Mouse (Mus musculus): Measurements from ENCODE around the gene Slc22a2. TPM values are rescaled to one million over a fixed set of nuclear protein-coding genes. Genes with fewer than 3 reads are reported as not detected.
"Not testable (repeated sequence)": the region's sequence is repeated elsewhere in the genome, so short reads cannot be mapped to it uniquely, and the experiment has no call there.

Slc22a2 gene
- not detected in 2 replicates for polyA plus RNA-seq (2012; ENCODE audit: insufficient read depth, insufficient read length, missing spikeins)

DNA sequence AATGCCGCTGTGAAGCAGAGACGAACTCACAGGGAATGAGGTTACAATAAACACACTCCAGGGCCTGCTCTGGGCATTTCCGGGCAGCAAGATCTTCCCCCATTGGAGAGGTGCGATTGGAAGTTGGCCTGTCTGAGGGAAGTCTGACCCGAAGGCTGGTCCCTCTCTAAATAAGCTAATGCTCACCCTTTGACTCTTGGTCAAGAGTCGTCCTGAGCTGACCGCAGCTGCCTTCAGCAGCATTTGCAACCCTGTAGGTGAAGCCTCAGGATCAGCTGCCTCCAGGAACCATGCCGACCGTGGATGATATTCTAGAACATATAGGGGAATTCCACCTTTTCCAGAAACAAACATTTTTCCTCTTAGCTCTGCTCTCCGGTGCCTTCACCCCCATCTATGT, at the start of gene Slc22a2:
TSS of gene Slc22a2 (plus strand) at position 142 of the 400 bp plus-strand sequence.
- H3K27ac ChIP-seq (ENCODE audit: insufficient read depth, low read depth, low read length): no peak within 1 kb of the TSS
- H3K4me3 ChIP-seq (ENCODE audit: insufficient read depth, low read length): no peak within 1 kb of the TSS
- no peak for TF ChIP-seq CTCF (IDR thresholded peaks at IDR 0.05; ENCODE audit: low read depth, low read length)
- TF ChIP-seq POLR2A (IDR thresholded peaks at IDR 0.05; ENCODE audit: borderline replicate concordance, low read depth, low read length): no peak
- no peaks in the 10 kb centered on the region for H3K4me1 ChIP-seq (ENCODE audit: control insufficient read depth, insufficient read depth, low read length)

DNA sequence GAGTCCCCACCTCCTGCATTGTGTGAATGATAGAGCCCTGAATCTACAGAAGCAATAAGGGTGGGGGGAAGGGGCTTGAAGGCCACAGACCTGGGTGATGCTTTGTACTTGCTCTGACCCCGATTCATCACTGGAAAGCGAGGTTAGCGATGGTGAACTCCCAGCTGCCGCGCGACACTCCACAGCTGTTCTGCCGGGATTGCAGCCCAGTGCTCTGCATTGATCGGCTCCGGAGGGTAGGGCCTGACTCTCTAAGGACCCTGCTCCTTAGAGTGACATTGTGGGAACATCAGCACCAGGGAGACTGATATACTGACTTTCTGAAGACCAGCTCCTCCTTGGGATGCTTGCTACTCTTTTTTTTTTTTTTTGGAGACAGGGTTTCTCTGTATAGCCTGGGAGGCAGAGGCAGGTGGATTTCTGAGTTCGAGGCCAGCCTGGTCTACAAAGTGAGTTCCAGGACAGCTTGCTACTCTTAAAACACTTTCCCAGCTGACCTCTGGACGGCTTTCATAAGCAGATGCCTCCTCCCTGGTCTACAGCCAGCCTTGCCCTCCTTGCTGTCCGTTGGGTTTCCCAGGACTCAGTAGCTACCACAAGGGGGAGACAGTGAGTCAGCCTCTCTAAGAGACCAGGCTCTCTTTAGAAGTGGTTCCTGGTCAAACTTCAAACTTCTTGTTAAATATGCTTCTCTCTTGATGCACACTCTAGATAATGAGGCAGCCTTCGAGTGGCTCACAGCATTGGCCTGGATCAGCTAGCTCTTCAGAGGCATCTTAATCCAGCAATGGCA, 49.4 kb upstream of the Slc22a2 start:
- H3K4me3 ChIP-seq (ENCODE audit: insufficient read depth, low read length): no peak overlapping the region
- H3K27ac ChIP-seq (ENCODE audit: insufficient read depth, low read depth, low read length): no peak overlapping the region
- H3K4me1 ChIP-seq (ENCODE audit: control insufficient read depth, insufficient read depth, low read length): no peaks in the 10 kb centered on the region
- TF ChIP-seq POLR2A (IDR thresholded peaks at IDR 0.05; ENCODE audit: borderline replicate concordance, low read depth, low read length) (no peak), CTCF (IDR thresholded peaks at IDR 0.05; ENCODE audit: low read depth, low read length) (peak; percentile 64)

DNA sequence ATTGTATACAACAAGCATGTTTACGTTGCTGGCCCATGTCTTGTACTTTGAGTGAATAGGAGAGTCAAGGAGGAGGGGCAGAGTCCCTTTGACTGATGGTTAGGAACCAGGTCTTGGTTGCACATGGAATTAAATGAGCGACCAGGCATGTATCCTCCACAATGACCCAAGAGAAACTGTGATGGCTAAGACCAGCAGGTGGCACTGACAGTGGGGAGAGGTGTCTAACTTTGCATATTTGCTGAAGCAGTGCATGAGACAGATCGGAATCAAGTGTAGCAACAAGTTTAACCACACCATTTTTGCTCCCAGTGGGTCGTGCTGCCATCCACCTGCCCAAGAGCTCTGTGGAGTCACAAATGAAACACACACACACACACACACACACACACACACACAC, 21.7 kb upstream of the Slc22a2 start:
- Histone ChIP-seq H3K4me1 (ENCODE audit: control insufficient read depth, insufficient read depth, low read length) (no peaks in the 10 kb centered on the region), H3K4me3 (ENCODE audit: insufficient read depth, low read length) (no peak overlapping the region), H3K27ac (ENCODE audit: insufficient read depth, low read depth, low read length) (no peak overlapping the region)
- TF ChIP-seq POLR2A (IDR thresholded peaks at IDR 0.05; ENCODE audit: borderline replicate concordance, low read depth, low read length): no peak
- no peak for TF ChIP-seq CTCF (IDR thresholded peaks at IDR 0.05; ENCODE audit: low read depth, low read length)

DNA sequence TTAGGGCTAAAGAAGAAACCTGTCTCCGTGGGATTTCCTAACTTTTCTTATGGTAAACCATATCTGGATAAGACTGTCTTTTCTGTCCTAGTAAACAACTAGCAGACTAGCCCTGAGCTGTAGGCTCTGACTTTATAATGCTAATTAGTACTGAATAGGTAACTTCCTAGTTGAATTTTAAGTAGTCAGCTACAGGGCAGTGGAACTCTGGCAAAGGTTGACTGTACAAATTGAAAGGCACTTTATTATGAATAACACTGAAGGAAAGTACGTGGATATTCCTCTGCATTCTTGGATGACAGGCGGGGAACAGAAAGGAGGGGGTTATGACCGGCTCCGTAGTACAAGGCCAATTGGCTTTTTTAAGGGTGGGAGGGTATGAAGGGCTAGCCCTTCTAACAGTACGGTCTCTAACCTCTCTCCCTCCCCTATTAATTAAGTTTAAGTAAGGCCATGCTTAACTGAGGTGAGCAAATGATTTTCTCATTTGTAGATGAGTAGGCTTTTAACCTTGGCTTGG, 19.4 kb upstream of the Slc22a2 start:
- H3K4me1 ChIP-seq (ENCODE audit: control insufficient read depth, insufficient read depth, low read length); H3K4me3 ChIP-seq (ENCODE audit: insufficient read depth, low read length); H3K27ac ChIP-seq (ENCODE audit: insufficient read depth, low read depth, low read length): not testable (repeated sequence)

DNA sequence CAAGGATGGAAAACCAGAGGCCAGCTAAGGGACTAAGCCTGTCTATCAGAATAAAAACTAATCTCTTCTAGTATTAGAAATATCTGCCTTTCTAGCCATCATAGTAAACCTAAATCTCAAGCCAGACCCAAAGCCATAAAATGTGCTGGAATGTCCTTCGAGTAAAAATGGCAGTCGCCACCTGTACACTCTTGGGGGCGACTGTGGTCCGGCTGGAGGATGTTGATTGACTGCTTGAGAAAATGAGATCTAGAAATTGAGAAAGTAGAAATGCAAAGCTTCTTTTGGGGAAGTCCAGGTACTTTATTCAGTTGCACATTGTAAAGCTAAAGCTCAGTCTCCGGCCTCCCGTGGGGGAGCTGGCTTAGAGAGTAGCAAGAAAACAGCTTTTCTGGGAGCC, 18.5 kb upstream of the Slc22a2 start:
- TF ChIP-seq POLR2A (IDR thresholded peaks at IDR 0.05; ENCODE audit: borderline replicate concordance, low read depth, low read length) (no peak), CTCF (IDR thresholded peaks at IDR 0.05; ENCODE audit: low read depth, low read length) (no peak)
- Histone ChIP-seq H3K4me3 (ENCODE audit: insufficient read depth, low read length) (no peak overlapping the region), H3K27ac (ENCODE audit: insufficient read depth, low read depth, low read length) (no peak overlapping the region), H3K4me1 (ENCODE audit: control insufficient read depth, insufficient read depth, low read length) (no peaks in the 10 kb centered on the region)

DNA sequence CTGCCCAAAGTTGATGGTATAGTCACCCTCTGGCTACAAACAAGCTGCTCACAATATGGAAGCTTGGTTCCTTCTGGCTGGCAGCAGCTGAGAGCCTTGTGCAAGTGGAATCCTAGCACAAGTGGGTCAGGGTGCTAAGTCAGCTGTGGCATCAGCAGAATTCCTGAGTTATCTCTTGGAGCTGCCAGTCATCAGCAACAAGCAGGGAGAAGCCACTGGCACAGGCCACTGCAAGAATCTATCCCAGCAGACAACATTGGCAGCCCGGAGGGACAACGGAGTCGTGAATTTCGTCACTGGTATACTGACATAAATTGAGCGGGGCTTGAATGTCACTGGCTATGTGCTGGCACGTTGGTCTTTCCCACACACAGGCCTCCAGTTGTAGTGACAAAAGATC, 12.6 kb upstream of the Slc22a2 start:
- H3K4me3 ChIP-seq (ENCODE audit: insufficient read depth, low read length): no peak overlapping the region
- TF ChIP-seq CTCF (IDR thresholded peaks at IDR 0.05; ENCODE audit: low read depth, low read length): no peak
- no peak for TF ChIP-seq POLR2A (IDR thresholded peaks at IDR 0.05; ENCODE audit: borderline replicate concordance, low read depth, low read length)

DNA sequence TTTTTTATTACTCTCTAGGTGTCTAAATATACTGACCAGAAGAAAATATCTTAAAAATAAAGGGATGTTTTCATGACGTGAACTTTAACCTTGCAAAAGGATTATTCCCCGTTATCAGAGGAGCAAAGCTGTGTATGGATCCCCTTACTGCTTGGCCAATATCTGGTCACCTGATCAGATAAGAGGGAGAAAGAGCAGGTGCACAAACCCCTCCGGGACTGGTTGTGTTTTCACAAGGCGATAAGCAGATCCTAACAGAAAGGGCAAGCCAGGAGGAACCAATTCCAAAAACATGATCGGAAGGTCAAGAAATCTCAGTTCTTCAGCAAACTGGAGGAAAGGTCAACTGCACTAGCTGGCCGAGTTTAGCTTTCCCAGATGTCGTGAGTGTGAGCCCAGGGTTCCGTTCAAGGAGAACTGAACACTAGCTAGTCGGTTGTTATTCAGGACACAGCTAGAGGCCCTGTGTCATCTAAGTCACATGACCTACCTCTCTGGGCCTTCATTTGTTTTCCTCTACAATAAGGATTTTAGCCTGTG, 11.9 kb upstream of the Slc22a2 start:
- Histone ChIP-seq H3K27ac (ENCODE audit: insufficient read depth, low read depth, low read length) (no peak overlapping the region), H3K4me1 (ENCODE audit: control insufficient read depth, insufficient read depth, low read length) (no peaks in the 10 kb centered on the region)

More for the DNA sequence above, 12.6 kb upstream of the Slc22a2 start:
- H3K27ac ChIP-seq (ENCODE audit: insufficient read depth, low read depth, low read length): no peak overlapping the region
- H3K4me1 ChIP-seq (ENCODE audit: control insufficient read depth, insufficient read depth, low read length): no peaks in the 10 kb centered on the region

DNA sequence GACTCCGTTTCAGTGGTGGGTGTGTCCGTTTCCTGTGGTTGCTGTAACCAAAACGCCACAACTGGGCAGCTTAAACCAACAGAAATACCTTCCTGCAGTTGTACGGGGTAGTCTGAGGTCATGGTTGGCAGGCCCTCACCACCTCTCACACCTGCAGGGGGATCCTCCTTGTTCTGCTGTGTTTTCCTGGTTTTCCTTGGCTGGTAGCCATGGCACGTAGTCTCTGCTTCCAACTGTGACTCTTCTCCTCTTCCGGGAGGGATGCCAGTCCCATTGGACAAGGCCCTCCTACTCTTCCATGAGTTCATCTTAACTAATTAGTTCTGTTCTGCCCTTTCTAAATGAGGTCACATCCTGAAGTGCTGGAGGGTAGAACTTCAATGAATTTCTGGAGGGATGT, 8.5 kb upstream of the Slc22a2 start:
- H3K4me3 ChIP-seq (ENCODE audit: insufficient read depth, low read length): no peak overlapping the region
- H3K4me1 ChIP-seq (ENCODE audit: control insufficient read depth, insufficient read depth, low read length): peaks cover 2% of the 10 kb centered on the region; the same call in 1 of the 2 replicates
- no peak overlapping the region for H3K27ac ChIP-seq (ENCODE audit: insufficient read depth, low read depth, low read length)
- TF ChIP-seq POLR2A (IDR thresholded peaks at IDR 0.05; ENCODE audit: borderline replicate concordance, low read depth, low read length) (no peak), CTCF (IDR thresholded peaks at IDR 0.05; ENCODE audit: low read depth, low read length) (no peak)

More for the DNA sequence above, 11.9 kb upstream of the Slc22a2 start:
- H3K4me3 ChIP-seq (ENCODE audit: insufficient read depth, low read length): no peak overlapping the region
- TF ChIP-seq POLR2A (IDR thresholded peaks at IDR 0.05; ENCODE audit: borderline replicate concordance, low read depth, low read length) (no peak), CTCF (IDR thresholded peaks at IDR 0.05; ENCODE audit: low read depth, low read length) (no peak)

DNA sequence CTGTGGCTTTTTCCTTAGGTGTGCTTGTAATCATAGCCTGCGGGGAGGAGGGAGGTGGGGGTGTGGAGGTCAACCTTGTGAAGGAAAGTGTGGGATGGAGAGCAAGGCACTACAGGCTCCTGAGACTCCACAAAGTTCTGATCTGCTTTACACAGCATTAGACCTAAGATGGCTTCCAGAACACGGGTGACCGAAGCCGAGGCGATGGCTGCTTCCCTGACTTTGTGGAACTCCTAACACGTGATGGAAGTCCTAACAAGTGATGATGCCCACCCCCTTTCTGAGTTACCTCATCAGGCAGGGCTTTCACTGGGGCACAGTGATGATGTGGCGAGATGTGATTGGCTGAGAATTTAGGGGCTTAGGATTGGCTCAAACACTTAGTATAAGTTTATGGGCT, 6.8 kb upstream of the Slc22a2 start:
- Histone ChIP-seq H3K27ac (ENCODE audit: insufficient read depth, low read depth, low read length) (no peak overlapping the region), H3K4me3 (ENCODE audit: insufficient read depth, low read length) (no peak overlapping the region), H3K4me1 (ENCODE audit: control insufficient read depth, insufficient read depth, low read length) (peaks cover 2% of the 10 kb centered on the region; the same call in 1 of the 2 replicates)
- TF ChIP-seq CTCF (IDR thresholded peaks at IDR 0.05; ENCODE audit: low read depth, low read length): no peak
- no peak for TF ChIP-seq POLR2A (IDR thresholded peaks at IDR 0.05; ENCODE audit: borderline replicate concordance, low read depth, low read length)

DNA sequence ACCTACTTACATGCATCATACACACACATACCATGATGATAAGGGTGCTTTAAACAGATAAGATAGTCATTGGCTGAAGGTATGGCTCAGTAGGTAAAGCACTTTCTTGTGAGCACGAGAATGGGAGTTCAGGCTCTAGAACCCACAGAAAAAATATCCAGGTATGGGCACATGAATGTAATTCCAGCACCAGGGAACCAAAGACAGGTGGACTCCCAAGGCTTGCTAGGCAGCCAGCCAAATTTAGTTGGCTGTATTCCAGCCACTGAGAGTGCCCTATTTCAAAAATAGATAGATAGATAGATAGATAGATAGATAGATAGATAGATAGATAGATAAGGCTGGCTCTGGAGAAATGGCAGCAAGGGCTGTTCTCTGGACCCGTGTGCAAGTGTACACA, 1.4 kb downstream of the Slc22a2 start:
- no peak for TF ChIP-seq POLR2A (IDR thresholded peaks at IDR 0.05; ENCODE audit: borderline replicate concordance, low read depth, low read length)
- no peak for TF ChIP-seq CTCF (IDR thresholded peaks at IDR 0.05; ENCODE audit: low read depth, low read length)
- no peaks in the 10 kb centered on the region for H3K4me1 ChIP-seq (ENCODE audit: control insufficient read depth, insufficient read depth, low read length)
- H3K4me3 ChIP-seq (ENCODE audit: insufficient read depth, low read length): no peak overlapping the region
- no peak overlapping the region for H3K27ac ChIP-seq (ENCODE audit: insufficient read depth, low read depth, low read length)

Data from bone marrow macrophage, adult 2 months (primary cell).